Mouse (Mus musculus): Measurements from ENCODE around the gene Cdk19.
"Not testable (repeated sequence)": the region's sequence is repeated elsewhere in the genome, so short reads cannot be mapped to it uniquely, and the experiment has no call there.

Cdk19 gene

DNA sequence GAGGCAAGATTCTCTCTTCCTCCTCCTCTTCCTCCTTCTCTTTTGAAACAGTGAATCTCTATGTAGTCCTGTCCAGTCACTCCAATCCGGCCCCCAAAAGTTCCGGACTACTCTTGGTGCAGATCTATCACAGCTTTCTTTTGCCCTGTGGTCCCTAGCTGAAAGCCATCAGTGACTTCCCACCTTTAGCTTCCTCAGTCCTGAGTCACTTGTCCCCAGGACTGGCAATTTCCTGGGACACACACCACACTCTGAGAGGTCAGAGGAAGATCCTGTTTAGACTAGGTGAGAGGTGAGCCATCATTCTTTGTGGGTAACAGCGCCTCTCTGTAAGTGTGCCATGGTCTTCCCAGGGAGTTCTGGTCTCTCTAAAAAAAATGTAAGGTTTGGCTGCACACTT is 187.6 kb downstream of the Cdk19 start:
- peak; percentile 1 for DNase-seq

DNA sequence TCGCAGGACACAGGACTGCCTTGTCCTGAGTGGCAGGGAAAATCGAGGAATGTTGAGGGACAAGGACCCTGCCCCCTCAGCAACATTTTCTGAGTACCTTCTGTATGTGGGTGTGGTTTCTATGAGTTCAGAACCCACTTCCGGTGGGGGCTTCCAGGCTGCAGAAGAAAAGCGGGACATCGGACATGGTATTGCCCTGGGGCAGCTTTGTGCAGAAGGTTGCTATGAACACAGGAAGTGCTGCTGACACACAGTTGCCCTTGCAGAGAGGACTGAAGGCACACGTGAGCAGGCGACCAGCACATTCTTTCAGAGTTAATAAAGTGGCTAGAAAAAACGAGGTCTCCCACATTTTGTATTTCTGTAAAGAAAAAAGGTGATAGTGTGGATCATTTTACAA is 188.2 kb downstream of the Cdk19 start:
- peak; percentile 24 for DNase-seq

DNA sequence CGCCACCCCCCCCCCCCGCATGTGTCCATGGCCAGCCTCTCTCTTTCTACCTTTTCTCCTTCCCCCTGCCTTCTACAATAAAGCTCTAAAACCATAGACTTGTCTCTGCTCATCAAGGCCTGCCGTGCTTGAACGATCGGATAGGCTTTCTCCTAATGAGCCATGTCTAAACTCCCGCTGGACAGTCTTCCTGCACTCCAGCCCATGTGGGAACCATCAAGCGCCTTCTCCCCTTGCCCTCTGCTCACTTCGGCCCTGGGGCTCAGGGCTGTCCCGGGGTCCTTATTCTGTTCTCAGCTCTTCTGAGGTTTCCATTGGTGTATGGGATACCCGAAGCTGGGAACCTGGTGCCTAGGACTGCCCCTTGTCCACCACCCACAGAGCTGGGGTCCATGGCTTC is 189.3 kb downstream of the Cdk19 start:
- DNase-seq = no peak

DNA sequence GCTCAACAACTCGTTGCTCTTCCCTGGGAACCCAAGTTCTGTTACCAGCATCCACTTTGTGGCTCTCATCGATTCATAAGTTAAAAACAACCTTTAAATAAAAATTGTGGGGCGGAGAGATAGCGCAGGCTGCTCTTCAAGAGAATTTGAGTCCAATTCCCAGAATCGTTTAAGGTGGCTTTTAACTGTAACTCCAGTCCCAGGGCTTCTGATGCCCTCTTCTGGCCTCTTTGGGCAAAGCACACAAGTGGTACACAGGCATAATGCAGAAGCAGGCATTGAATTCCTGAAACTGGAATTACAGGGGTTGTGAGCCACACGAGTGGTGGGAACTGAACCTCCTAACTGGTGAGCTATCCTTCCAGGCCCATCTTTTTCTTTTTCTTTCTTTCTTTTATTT is 190.3 kb downstream of the Cdk19 start:
- DNase-seq = peak; percentile 76

DNA sequence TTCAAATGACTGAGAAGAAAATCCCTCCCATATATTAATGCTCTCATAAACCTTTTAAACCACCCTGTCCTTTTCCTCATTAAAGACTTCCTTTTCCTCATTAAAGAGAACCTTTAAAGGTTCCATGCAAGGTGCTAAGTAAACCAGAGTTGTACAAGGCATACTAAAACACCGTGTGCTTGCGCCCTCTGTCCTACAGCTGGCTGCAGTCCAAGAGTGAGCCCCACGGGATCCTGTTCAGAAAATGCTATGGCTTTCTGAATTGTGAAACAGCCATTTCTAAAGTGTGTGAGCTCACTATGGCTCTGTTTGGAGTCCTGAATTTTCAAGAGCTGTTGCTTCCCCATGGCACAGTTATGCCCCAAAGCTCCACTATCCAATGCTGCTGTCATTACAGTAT is 191.3 kb downstream of the Cdk19 start:
- no peak for DNase-seq

DNA sequence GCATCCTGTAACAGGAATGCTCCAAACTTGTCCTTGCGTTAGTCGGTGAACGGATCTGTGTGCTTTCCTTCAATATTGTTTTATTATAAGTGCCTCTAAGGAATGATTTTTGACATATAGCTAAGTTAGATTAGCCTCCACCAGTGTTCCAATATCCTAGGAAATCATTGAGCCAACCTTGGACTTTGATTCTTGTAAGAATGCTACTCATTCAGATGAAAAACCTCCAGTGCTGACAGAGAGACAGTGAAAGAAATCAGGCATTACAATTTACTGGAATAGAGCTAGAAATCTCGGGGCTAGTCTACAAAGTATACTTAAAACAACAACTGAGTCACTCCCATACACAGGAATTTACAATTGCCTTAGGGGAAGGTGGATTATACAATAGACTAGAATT is 193.2 kb downstream of the Cdk19 start:
- DNase-seq = not testable (repeated sequence)

Data from lung, postnatal 10 days (tissue).